Mouse (Mus musculus): Measurements from ENCODE around the gene Spats1. TPM values are rescaled to one million over a fixed set of nuclear protein-coding genes. Genes with fewer than 3 reads are reported as not detected.
A peak's percentile ranks its signal among the peaks of the same experiment; 100 is the strongest.
"Not testable (repeated sequence)": the region's sequence is repeated elsewhere in the genome, so short reads cannot be mapped to it uniquely, and the experiment has no call there.

The Spats1 gene
- polyA plus RNA-seq, 1 experiment from 2014 or later = 1.4 TPM

DNA sequence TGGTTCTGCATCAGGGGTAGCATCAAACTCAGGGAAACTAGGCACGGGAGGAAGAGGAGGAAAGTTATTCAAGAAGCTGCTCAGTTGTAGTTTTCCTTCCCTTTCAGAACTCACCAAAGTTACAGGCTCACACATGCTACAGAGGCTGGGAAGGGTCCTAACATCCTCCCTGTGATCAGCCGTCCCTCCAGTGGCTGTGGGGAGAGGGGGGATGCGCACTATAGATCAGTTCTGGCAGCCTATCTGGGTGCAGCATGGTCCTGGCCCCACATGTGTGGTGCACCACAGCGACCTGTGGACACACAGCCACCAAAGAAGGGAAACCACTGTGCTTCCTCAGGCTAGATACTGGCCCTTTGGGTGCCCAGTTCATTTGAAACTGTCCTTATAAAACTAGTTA, 16.7 kb downstream of the Spats1 start:
- H3K36me3 ChIP-seq (ENCODE audit: control insufficient read depth, insufficient read depth, low read length) = no peaks in the 10 kb centered on the region
- 83% methylated on average over 4 of the region's 4 CpGs for WGBS
- H3K27ac ChIP-seq (ENCODE audit: low read depth, low read length) = no peak overlapping the region
- no peak overlapping the region for H3K4me2 ChIP-seq (ENCODE audit: low read length)
- H3K9me3 ChIP-seq (replicated peaks; ENCODE audit: control insufficient read depth, low read length) = no peaks in the 10 kb centered on the region
- no peak for DNase-seq (ENCODE audit: low spot score)
- no peaks in the 10 kb centered on the region for H3K27me3 ChIP-seq (replicated peaks; ENCODE audit: control insufficient read depth, insufficient read depth, low read length)
- no peak overlapping the region for H3K9ac ChIP-seq (ENCODE audit: low read length)
- no peak overlapping the region for H3K4me3 ChIP-seq (ENCODE audit: low read depth, low read length)
- peaks cover 11% of the 10 kb centered on the region; the same call in 1 of the 2 replicates for H3K4me1 ChIP-seq (ENCODE audit: control insufficient read depth, insufficient read depth, low read length)
- ATAC-seq = no peak

DNA sequence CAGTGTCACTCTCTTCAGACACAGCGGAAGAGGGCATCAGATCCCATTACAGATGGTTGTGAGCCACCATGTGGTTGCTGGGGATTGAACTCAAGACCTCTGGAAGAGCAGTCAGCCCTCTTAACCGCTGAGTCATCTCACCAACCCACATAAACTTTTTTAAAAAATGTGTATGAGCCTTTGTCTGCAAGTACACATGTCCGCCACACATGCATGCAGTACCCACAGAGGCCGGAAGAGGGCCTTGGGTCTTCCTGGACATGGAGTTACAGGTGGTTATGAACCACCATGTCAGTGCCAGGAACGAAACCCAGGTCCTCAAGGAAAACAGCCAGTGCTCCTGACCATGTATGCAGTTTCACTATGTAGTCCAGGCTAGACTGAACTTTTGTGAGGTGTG, 17.7 kb downstream of the Spats1 start:
- no peak overlapping the region for H3K4me3 ChIP-seq (ENCODE audit: low read depth, low read length)
- H3K4me2 ChIP-seq (ENCODE audit: low read length) = no peak overlapping the region
- no peaks in the 10 kb centered on the region for H3K27me3 ChIP-seq (replicated peaks; ENCODE audit: control insufficient read depth, insufficient read depth, low read length)
- H3K9me3 ChIP-seq (replicated peaks; ENCODE audit: control insufficient read depth, low read length) = no peaks in the 10 kb centered on the region
- H3K36me3 ChIP-seq (ENCODE audit: control insufficient read depth, insufficient read depth, low read length) = no peaks in the 10 kb centered on the region
- DNase-seq (ENCODE audit: low spot score) (no peak), ATAC-seq (peak; percentile 18; the same call in 1 of the 2 replicates)
- no peak overlapping the region for H3K27ac ChIP-seq (ENCODE audit: low read depth, low read length)
- H3K4me1 ChIP-seq (ENCODE audit: control insufficient read depth, insufficient read depth, low read length) = peaks cover 11% of the 10 kb centered on the region; the same call in 1 of the 2 replicates
- H3K9ac ChIP-seq (ENCODE audit: low read length) = no peak overlapping the region
- WGBS = 96% methylated on average over 5 of the region's 5 CpGs

DNA sequence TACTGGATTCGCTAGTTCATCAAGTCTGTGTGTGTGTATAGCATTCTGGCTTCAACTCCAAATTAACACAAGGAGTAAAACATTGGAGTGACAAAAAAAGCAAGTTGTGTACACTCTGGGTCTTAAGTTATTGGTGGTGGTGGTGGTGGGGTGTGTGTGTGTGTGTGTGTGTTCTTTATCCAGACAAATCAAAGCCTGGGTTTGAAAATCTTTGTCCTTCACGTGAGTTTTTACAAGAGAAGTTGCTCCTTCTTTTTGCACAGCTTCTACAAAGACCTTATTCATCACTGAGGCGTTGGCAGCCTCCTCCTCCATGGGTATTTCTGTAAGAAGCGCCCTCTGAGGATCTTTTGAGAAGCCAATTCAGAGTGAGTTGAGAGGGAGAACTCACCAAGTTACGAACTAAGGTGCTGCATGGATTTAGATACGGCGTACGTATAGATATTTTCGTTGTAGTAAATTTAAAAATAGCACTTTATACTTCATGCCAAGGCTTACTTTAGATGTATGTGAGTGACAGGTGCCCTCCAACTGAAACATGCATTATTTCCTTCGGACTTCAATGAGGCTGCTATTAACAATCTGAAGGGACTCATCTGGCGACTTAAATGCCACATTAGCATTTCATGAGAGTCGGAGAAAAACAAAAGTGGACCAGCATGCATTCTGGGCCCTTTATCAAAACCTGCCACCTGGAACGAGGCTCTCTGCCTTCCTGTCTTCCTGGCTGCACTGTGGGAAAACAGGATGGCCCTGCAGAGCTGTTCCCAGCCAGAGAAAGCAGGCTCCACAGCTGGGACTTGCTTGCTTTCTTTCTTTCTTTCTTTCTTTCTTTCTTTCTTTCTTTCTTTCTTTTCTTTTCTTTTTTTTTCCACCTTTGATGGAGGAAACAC, 18.7 kb downstream of the Spats1 start:
- DNase-seq (ENCODE audit: low spot score) = peak; percentile 58
- H3K9me3 ChIP-seq (replicated peaks; ENCODE audit: control insufficient read depth, low read length) = no peaks in the 10 kb centered on the region
- H3K36me3 ChIP-seq (ENCODE audit: control insufficient read depth, insufficient read depth, low read length) = no peaks in the 10 kb centered on the region
- peak overlapping the region; percentile 10; the same call in 1 of the 2 replicates for H3K4me2 ChIP-seq (ENCODE audit: low read length)
- no peak overlapping the region for H3K4me3 ChIP-seq (ENCODE audit: low read depth, low read length)
- 0 out of 2 replicates have a peak overlapping the region, but pooled peaks have one; percentile 25 for H3K9ac ChIP-seq (ENCODE audit: low read length)
- WGBS = 19% methylated on average over 13 of the region's 13 CpGs
- peak; percentile 76 for ATAC-seq
- H3K27ac ChIP-seq (ENCODE audit: low read depth, low read length) = peak overlapping the region; percentile 64
- peaks cover 14% of the 10 kb centered on the region; the same call in 1 of the 2 replicates for H3K4me1 ChIP-seq (ENCODE audit: control insufficient read depth, insufficient read depth, low read length)
- H3K27me3 ChIP-seq (replicated peaks; ENCODE audit: control insufficient read depth, insufficient read depth, low read length) = no peaks in the 10 kb centered on the region

DNA sequence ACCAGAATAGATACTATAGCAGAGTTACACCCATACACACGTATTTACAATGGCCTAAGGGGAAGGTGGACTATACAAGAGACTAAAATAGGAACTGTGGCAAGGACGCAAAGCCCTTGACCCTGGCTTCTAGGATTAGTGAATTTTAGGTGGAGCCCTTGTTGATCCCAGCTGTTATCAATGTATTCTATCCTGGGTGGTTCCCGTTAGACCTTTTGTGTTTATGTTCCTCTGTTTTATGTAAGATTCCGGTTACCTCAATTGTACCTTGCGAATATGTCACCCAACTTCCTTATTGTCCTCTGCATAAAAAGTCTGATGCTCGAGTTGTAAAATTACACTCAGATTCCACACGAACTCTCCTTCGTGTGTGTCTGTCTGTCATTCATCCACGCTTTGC, 19.4 kb downstream of the Spats1 start:
- not testable (repeated sequence) for H3K27ac ChIP-seq (ENCODE audit: low read depth, low read length); ATAC-seq

DNA sequence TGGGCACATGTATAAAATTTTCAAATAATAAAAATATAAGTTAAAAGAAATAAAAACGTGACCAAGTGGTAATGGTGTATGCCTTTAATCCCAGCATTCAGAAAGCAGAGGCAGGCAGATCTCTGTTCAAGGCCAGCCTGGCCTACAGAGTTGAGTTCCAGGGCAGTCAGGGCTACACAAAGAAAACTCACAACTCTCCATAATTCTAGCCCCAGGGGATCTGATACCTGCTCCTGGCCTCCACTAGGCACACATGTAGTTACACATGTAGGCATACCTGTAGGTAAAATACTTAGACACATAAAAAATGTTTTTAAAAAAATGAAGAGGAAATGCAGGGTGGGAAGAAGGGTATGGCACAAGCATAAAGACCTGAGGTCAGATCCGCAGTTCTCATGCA, 20.4 kb downstream of the Spats1 start:
- Histone ChIP-seq H3K27ac (ENCODE audit: low read depth, low read length) (no peak overlapping the region), H3K4me1 (ENCODE audit: control insufficient read depth, insufficient read depth, low read length) (peaks cover 14% of the 10 kb centered on the region; the same call in 1 of the 2 replicates), H3K27me3 (replicated peaks; ENCODE audit: control insufficient read depth, insufficient read depth, low read length) (no peaks in the 10 kb centered on the region), H3K9me3 (replicated peaks; ENCODE audit: control insufficient read depth, low read length) (no peaks in the 10 kb centered on the region), H3K4me3 (ENCODE audit: low read depth, low read length) (no peak overlapping the region), H3K36me3 (ENCODE audit: control insufficient read depth, insufficient read depth, low read length) (no peaks in the 10 kb centered on the region), H3K9ac (ENCODE audit: low read length) (no peak overlapping the region), H3K4me2 (ENCODE audit: low read length) (no peak overlapping the region)
- ATAC-seq (no peak), DNase-seq (ENCODE audit: low spot score) (no peak)
- WGBS = 92% methylated on average over 2 of the region's 2 CpGs

More for the DNA sequence above, 19.4 kb downstream of the Spats1 start:
- not testable (repeated sequence) for DNase-seq (ENCODE audit: low spot score); H3K4me3 ChIP-seq (ENCODE audit: low read depth, low read length); H3K36me3 ChIP-seq (ENCODE audit: control insufficient read depth, insufficient read depth, low read length); H3K9me3 ChIP-seq (replicated peaks; ENCODE audit: control insufficient read depth, low read length); H3K27me3 ChIP-seq (replicated peaks; ENCODE audit: control insufficient read depth, insufficient read depth, low read length); H3K4me2 ChIP-seq (ENCODE audit: low read length); H3K9ac ChIP-seq (ENCODE audit: low read length)
- H3K4me1 ChIP-seq (ENCODE audit: control insufficient read depth, insufficient read depth, low read length) = peaks cover 14% of the 10 kb centered on the region; the same call in 1 of the 2 replicates
- WGBS = 73% methylated on average over 8 of the region's 9 CpGs

DNA sequence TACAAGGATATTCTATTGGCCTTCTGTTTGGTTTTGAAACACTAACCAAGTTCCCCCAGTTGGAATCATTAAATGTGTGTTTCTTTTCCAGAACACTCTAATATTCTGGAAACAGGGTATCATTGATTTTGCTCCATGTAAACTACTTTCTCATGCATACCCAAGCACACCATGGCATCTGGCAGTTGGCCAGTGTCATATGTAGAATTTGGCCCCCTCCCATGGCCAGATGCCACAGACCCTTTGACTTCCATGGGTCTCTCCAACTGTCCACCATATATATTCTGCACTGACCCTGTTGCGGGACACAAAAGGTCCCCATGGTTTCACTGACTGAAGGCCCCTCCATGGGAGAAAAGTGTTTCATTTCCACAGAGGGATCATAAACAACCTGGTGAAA, 22.9 kb downstream of the Spats1 start:
- no peaks in the 10 kb centered on the region for H3K27me3 ChIP-seq (replicated peaks; ENCODE audit: control insufficient read depth, insufficient read depth, low read length)
- no peak overlapping the region for H3K27ac ChIP-seq (ENCODE audit: low read depth, low read length)
- no peak overlapping the region for H3K4me3 ChIP-seq (ENCODE audit: low read depth, low read length)
- H3K36me3 ChIP-seq (ENCODE audit: control insufficient read depth, insufficient read depth, low read length) = no peaks in the 10 kb centered on the region
- H3K9me3 ChIP-seq (replicated peaks; ENCODE audit: control insufficient read depth, low read length) = no peaks in the 10 kb centered on the region
- H3K4me1 ChIP-seq (ENCODE audit: control insufficient read depth, insufficient read depth, low read length) = peaks cover 14% of the 10 kb centered on the region; the same call in 1 of the 2 replicates
- DNase-seq (ENCODE audit: low spot score) = no peak
- H3K4me2 ChIP-seq (ENCODE audit: low read length) = no peak overlapping the region
- WGBS = 94% methylated on average over 1 of the region's 1 CpGs
- ATAC-seq = no peak
- no peak overlapping the region for H3K9ac ChIP-seq (ENCODE audit: low read length)

DNA sequence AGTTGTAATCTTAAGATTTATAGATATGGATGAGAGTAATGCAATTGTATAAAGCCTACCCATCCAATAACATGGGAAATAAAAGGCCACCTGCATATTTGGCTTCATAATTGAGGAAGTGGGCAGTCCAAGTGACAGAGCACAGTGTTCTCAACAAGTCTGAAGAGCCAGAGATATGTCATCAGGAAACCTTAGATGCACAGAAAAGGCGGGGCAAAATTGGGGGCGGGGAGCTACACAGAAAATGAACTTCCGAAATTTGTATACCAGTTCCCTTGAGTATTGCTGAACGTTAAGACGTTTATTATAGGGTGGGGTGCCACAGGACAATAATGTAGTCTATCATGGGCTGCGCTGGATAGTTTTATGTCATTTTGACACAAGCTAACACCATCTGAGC, 25.1 kb downstream of the Spats1 start:
- no peak overlapping the region for H3K27ac ChIP-seq (ENCODE audit: low read depth, low read length)
- 95% methylated on average over 6 of the region's 6 CpGs for WGBS
- H3K4me1 ChIP-seq (ENCODE audit: control insufficient read depth, insufficient read depth, low read length) = peaks cover 3% of the 10 kb centered on the region; the same call in 1 of the 2 replicates
- no peaks in the 10 kb centered on the region for H3K9me3 ChIP-seq (replicated peaks; ENCODE audit: control insufficient read depth, low read length)
- H3K4me3 ChIP-seq (ENCODE audit: low read depth, low read length) = no peak overlapping the region
- H3K36me3 ChIP-seq (ENCODE audit: control insufficient read depth, insufficient read depth, low read length) = no peaks in the 10 kb centered on the region; the same call in 1 of the 2 replicates
- no peak overlapping the region for H3K9ac ChIP-seq (ENCODE audit: low read length)
- no peaks in the 10 kb centered on the region for H3K27me3 ChIP-seq (replicated peaks; ENCODE audit: control insufficient read depth, insufficient read depth, low read length)
- no peak overlapping the region for H3K4me2 ChIP-seq (ENCODE audit: low read length)
- DNase-seq (ENCODE audit: low spot score) (no peak), ATAC-seq (no peak)

GRCm38 (mm10) chr17:45449586-45449985, 25.6 kb downstream of the Spats1 start:
- DNase-seq (ENCODE audit: low spot score) (no peak), ATAC-seq (no peak)
- Histone ChIP-seq H3K4me3 (ENCODE audit: low read depth, low read length) (no peak overlapping the region), H3K9ac (ENCODE audit: low read length) (no peak overlapping the region), H3K9me3 (replicated peaks; ENCODE audit: control insufficient read depth, low read length) (no peaks in the 10 kb centered on the region), H3K4me1 (ENCODE audit: control insufficient read depth, insufficient read depth, low read length) (peaks cover 3% of the 10 kb centered on the region; the same call in 1 of the 2 replicates), H3K4me2 (ENCODE audit: low read length) (no peak overlapping the region), H3K36me3 (ENCODE audit: control insufficient read depth, insufficient read depth, low read length) (no peaks in the 10 kb centered on the region; the same call in 1 of the 2 replicates), H3K27me3 (replicated peaks; ENCODE audit: control insufficient read depth, insufficient read depth, low read length) (no peaks in the 10 kb centered on the region), H3K27ac (ENCODE audit: low read depth, low read length) (no peak overlapping the region)
- WGBS = 95% methylated on average over 8 of the region's 8 CpGs

DNA sequence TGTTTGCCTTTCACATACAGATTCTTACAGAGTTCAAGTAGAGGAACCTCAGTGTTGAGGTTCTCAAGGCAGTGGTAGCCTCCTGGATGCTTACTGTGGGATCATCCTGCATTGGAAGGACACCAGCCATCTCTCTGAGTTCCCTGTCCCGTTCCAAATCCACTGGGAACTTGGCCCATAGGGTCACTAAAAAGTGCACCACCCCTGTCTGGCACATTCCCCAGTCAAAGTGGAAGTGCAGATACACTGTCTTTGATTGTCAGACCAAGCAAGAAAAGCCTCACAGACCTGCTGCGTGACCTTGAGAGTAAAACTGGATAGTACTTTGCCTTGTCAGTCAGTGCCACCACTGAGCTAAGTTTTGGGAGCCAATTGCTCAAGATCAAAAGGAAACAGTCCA, 28.2 kb downstream of the Spats1 start:
- 94% methylated on average over 2 of the region's 2 CpGs for WGBS
- DNase-seq (ENCODE audit: low spot score) (no peak), ATAC-seq (no peak)
- H3K27me3 ChIP-seq (replicated peaks; ENCODE audit: control insufficient read depth, insufficient read depth, low read length) = no peaks in the 10 kb centered on the region
- no peak overlapping the region for H3K4me3 ChIP-seq (ENCODE audit: low read depth, low read length)
- H3K9ac ChIP-seq (ENCODE audit: low read length) = no peak overlapping the region
- H3K4me1 ChIP-seq (ENCODE audit: control insufficient read depth, insufficient read depth, low read length) = peaks cover 3% of the 10 kb centered on the region; the same call in 1 of the 2 replicates
- no peaks in the 10 kb centered on the region; the same call in 1 of the 2 replicates for H3K36me3 ChIP-seq (ENCODE audit: control insufficient read depth, insufficient read depth, low read length)
- H3K4me2 ChIP-seq (ENCODE audit: low read length) = no peak overlapping the region
- no peaks in the 10 kb centered on the region for H3K9me3 ChIP-seq (replicated peaks; ENCODE audit: control insufficient read depth, low read length)
- no peak overlapping the region for H3K27ac ChIP-seq (ENCODE audit: low read depth, low read length)
